Mouse (Mus musculus): ENCODE measurements around the gene Trp53i11.

GRCm38 (mm10) chr2:93178313-93178677, 9.1 kb upstream of the Trp53i11 start:
- TF ChIP-seq CTCF (IDR thresholded peaks at IDR 0.05; ENCODE audit: insufficient read depth, low read depth, low read length) = no peak
- no peak for TF ChIP-seq POLR2A (IDR thresholded peaks at IDR 0.05; ENCODE audit: insufficient read depth, low read depth, low read length)

Data from olfactory bulb, adult 2 months (tissue).